Mouse (Mus musculus): Measurements from ENCODE around the gene Glipr2.

GRCm38 (mm10) chr4:44010176-44010575 lies 53.0 kb downstream of the Glipr2 start:
- TF ChIP-seq CTCF (IDR thresholded peaks at IDR 0.05; ENCODE audit: extremely low read depth, insufficient read depth, low read length) = no peak
- no peak for TF ChIP-seq POLR2A (IDR thresholded peaks at IDR 0.05; ENCODE audit: extremely low read depth, insufficient read depth, low read length)

All from cortical plate, adult 2 months (tissue).